Mouse (Mus musculus) liver (tissue): ENCODE measurements around the gene Olfr923.
"Not testable (repeated sequence)": the region's sequence is repeated elsewhere in the genome, so short reads cannot be mapped to it uniquely, and the experiment has no call there.

ENCODE experiments used
- DNase-seq: peaks from one replicate; pipeline ENCODE4 v3.0.0-alpha.2; 2020; ENCODE audit warnings: mixed read lengths

Gene Olfr923

GRCm38 (mm10) chr9:38826245-38826644, at the start of gene Olfr923:
Olfr923 (plus strand) TSS chr9:38826545.
- no peak for DNase-seq

GRCm38 (mm10) chr9:38792689-38793088, 33.7 kb upstream of the Olfr923 start:
- no peak for DNase-seq

GRCm38 (mm10) chr9:38805696-38806095, 20.6 kb upstream of the Olfr923 start:
- DNase-seq = no peak

- no peak for DNase-seq
These were observed 12.0 kb upstream of the Olfr923 start, which contains the start of gene Olfr922 for GRCm38 (mm10) chr9:38814314-38814713. Olfr922 (plus strand) TSS chr9:38814614.

- no peak for DNase-seq
These were observed 10.8 kb upstream of the Olfr923 start for GRCm38 (mm10) chr9:38815458-38815986.

- no peak for DNase-seq
These were observed 6.7 kb downstream of the Olfr923 start for GRCm38 (mm10) chr9:38833027-38833426.

- DNase-seq = no peak
These were observed 17.8 kb downstream of the Olfr923 start, which contains the start of gene Olfr924 for GRCm38 (mm10) chr9:38844149-38844548. Olfr924 (plus strand) TSS chr9:38844449.

- no peak for DNase-seq
These were observed 28.4 kb downstream of the Olfr923 start, which contains the start of gene Olfr26 for GRCm38 (mm10) chr9:38854760-38855159. Olfr26 (plus strand) TSS chr9:38855060.

- DNase-seq = not testable (repeated sequence)
These were observed 48.5 kb downstream of the Olfr923 start for GRCm38 (mm10) chr9:38874880-38875279.

GRCm38 (mm10) chr9:38876826-38877225, 50.5 kb downstream of the Olfr923 start, which contains the start of gene Olfr926:
Olfr926 (plus strand) TSS chr9:38877126.
- DNase-seq = no peak
